Mouse (Mus musculus) heart, postnatal 10 days (tissue): ENCODE measurements around the gene Pip4k2c. TPM values are rescaled to one million over a fixed set of nuclear protein-coding genes. Genes with fewer than 3 reads are reported as not detected.
A peak's percentile ranks its signal among the peaks of the same experiment; 100 is the strongest.

Experiments
- DNase-seq, 2 experiments: peaks; one replicate each; pipeline ENCODE4 v3.0.0; 2021
- intact Hi-C: fragments of 180-260 bp; cut with DNase I; formaldehyde crosslinking; loops from one replicate; pipeline ENCODE4 v1.15.1; 2025
- total RNA-seq, 2 experiments: library from RNA; stranded (reverse); gene quantifications; 2 replicates each; pipeline ENCODE4 v1.2.3; 2021

Gene Pip4k2c
- total RNA-seq = 10 to 100 TPM; 26.4 to 28.7 TPM

DNA sequence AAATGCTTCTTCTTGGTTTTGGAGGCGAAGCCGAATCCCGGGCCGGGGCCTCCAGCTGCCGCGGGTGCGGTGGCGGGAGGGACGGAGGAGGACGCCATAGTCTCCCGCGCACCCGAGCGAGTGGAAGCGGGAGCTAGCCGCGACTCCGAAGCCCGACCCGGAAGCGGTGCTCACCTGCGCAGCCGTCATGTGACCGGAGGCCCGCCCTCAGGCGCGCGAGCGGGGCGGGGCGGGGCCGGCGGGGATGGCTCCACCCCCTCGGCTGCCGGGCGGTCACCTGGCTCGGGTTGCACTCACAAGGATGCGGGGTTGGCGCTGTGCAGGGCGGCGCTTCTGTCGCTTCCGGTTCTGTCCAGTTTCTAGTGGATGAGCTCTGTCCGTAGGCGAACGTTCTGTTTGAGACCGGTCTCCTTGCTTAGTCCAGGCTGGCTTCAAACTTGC, at the start of gene Pip4k2c:
Gene Pip4k2c, minus strand, starts transcription at position 172 of the 441 bp plus-strand sequence.
- intact Hi-C loops = loop anchor here (5.0 kb wide), 1 partner anchor 34 kb away; no protein-coding TSS in a partner anchor
- DNase-seq = peak; percentile 89 to 92

DNA sequence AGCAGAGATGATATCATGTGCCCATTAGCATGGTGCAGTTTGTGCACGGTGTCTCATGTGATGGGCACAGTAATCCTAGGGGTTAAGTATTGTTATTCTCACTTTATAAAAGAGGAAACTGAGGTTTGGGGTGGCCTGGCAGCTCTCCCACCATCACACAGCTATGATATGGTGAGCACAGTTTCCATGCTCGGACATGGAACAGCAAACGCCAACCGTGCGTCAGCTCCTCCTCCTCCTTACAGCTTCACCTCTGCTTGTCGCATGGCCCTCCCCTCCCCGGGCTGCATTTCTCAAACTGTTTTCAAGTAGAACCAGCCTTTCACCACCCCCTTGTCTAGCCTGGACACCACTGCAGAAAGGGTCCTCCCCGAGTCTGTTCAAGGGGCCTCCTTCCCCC, 47.1 kb upstream of the Pip4k2c start:
- no peak for DNase-seq
- intact Hi-C loops = no loop called here

DNA sequence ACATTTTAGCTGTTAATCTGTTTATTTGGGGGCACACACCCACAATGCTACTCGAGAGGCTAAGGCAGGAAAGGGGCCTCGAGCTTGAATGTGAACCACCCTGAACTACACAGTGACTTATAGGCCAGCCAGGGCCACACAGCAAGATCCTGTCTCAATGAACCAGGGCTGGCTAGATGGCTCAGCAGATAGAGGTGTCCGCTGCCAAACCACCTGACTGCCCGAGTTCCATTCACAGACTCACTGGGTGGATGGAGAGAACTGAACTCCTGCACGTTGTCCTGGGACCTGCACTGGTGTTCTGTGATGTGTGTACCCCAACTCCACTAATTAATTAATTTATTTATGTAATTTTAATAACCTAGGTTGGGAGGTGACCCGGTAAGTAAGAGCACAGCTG, 46.4 kb upstream of the Pip4k2c start:
- intact Hi-C loops = no loop called here

DNA sequence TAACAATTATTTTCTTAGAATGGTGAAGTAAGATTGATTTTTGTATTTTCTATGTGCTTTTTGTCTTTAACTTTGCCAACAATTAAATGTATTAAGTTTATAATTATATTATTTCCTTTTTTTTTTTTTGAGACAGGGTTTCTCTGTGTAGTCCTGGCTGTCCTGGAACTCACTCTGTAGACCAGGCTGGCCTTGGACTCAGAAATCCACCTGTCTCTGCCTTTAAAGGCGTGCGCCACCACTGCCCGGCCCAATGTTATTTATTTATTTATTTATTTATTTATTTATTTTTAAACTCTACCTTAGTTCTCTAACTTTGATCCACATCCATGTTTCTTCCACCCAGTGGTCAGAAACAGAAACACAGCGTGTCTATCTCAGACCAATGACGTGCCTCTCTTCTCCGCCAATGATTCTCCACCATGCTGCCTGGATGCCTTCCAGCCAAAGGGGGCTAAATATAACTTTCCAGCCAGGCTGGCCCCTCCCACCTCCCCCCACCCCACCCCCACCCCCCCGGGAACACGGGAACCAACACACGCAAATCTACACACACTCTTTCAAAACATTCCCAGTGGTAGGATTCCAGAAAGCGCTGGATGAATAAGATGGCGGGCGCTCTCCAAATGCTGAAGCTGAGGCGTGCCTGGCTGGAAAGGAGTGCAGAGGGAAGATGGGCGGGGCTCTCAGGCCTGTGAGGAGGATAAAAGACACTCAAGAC, 44.4 kb upstream of the Pip4k2c start:
- intact Hi-C loops = no loop called here

More for the DNA sequence above, 46.4 kb upstream of the Pip4k2c start:
- no peak for DNase-seq

DNA sequence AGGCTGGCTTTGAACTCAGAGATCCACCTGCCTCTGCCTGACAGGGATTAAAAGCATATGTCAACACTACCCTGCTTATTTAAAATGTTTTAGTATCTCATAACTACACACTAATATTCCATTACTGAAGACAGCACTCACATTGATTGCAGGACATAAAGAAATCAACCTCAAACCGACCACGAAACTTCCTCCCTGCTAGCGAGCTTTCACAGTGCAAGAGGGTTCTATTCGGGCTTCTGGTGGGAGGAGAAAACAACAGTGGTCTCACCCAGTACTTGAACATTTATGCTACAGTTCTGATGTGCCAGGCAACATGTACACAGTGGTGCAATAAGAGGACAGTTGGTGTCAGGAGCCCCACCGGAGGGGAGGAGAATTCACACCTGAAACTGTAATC, 39.4 kb upstream of the Pip4k2c start:
- intact Hi-C loops = no loop called here
- DNase-seq = no peak

More for the DNA sequence above, 44.4 kb upstream of the Pip4k2c start:
- peak; percentile 82 to 89 for DNase-seq

DNA sequence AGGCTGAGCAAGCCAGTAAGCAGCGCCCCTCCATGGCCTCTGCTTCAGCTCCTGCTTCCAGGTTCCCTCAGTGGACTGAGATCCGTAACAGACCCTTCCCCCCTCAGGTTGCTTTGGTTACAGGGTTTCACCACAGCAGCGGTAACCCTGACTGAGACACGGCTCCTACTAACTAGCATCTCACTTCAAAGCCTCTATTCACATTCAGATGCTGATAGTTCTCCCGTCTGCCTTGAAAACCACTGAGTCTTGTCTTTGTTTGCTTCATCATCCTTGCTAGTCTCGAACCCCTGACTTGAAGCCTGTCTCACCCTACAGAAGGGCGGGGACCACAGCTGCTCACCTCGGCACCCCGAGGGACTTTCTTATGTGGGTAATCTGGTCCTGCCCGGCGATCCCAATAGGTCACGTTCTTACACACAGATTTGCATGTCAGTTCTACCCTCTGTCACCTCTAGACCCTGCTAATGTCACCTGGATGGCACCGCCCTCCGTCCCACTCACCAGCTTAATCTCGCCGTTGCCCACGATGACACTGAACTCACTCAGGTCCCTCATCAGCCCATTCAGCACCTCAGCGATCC, 26.9 kb upstream of the Pip4k2c start:
- intact Hi-C loops = no loop called here
- DNase-seq = no peak

DNA sequence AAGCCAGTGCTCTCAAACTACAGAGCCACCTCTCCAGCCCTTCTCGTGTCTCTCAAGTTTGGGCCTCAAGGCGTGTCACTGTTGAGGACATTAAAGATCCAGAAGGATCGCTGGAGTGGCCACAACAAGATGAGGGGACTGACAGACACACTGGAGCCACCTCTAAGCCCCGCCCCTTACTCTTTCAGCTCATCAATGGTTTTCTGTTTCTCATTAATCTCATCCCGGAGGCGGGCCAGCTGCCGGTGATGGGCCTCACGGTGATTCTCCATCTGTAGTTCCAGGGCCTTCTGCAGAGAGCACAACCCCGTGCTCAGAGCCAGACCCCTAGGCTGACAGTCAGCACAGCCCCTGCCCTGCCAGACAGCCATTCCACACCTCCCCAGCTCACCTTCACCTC, 25.2 kb upstream of the Pip4k2c start:
- no peak for DNase-seq
- intact Hi-C loops = no loop called here

DNA sequence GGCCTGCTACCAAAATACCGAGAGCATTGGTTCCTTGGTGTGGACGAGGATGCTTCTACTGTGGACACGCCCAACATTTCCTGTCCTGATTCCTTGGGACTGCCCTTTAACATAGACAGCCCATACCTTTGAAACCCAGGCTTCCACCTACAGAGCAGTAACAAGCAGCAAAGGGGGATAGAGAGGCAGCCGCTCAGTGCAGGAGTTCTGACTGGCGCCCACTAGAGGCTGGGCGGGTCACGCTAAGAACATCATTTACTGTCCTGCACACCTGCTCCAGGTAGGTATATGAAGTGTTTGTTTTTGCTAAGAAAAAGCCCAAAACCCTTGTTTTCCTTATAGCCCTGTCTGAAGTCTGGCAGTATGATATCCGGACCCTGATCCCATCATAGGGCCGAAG, 21.8 kb upstream of the Pip4k2c start:
- intact Hi-C loops = no loop called here
- no peak for DNase-seq

DNA sequence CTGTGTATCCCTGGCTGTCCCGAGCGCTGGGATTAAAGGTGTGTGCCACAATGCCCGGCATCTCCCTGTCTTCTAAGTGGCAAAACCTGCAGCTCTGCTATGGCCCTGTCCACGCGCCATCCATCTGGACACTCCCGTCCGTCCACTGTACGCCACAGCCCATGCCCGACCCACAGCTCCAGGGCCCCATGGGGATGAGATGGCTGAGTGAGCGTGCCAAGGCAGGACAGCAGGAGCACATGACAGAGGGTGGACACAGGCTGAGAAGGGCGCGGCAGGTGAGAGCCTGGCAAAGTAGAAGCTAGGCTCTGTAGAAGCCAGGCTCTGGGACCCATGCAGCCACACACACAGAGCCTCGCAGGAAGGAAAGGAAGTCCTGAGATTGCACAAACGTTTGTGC, 20.4 kb upstream of the Pip4k2c start:
- no peak for DNase-seq
- intact Hi-C loops = no loop called here

DNA sequence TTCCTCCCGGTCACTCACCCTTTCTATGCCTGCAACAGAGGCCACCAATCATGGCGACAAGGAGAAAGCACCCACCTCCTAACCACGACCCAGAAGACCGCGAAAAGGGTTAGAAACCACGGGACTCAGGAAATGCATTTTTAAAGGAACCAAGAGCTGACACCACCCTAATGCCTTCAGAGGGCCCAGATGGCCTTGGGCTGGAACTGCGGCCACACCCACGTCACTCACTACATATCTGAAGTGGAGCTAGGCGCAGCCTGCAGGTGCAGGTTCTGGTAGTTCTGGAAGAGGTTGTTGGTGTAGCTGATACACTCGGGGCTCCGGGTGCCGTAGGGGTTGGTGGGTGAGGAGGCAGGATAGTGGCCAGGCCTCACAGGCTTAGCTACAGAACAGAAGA, 19.3 kb upstream of the Pip4k2c start:
- intact Hi-C loops = no loop called here
- DNase-seq = no peak

DNA sequence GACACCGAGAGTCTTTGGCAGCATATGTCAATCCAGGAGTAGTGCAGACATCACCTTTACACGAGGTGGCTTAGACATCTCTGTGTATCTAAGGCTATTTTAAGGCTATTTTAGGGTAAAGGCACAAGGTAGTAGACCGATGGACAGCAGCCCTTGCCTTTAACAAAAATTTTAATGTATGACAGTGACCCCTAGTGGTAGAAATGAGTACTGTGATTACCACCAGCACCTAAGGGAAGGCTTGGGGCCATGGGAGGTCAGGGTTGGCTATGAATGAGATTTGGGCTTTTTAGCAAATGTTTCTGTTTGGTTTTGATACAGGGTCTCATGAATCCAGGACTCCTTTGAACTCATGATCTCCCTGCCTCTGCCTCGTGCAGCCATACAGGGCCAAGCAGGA, 17.5 kb upstream of the Pip4k2c start:
- intact Hi-C loops = loop anchor here (1.0 to 5.0 kb wide), 2 partner anchors 52 to 107 kb away; partner anchors contain the start of gene Os9
- DNase-seq = peak; percentile 75 to 87

DNA sequence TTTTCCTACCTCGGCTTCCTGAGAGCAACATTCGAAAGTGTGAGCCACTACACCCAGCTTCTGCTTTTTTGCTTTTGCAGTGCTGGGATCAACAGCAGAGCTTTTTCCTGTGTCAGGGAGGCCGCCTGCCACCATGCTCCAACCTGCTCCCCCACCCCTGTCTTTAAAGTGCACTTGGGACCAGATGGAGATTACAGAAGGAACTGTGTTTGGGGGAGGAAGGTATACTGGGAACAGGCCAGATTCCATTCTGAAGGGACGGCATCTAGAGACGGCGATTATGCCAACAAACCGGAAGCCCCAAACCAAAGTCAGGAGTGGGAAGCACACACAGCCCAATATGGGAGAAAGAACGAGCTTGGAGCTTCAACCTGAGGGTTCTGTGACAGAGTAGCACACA, 15.8 kb upstream of the Pip4k2c start:
- intact Hi-C loops = loop anchor here (5.0 kb wide), 1 partner anchor 105 kb away; the partner anchor contains the start of gene Os9
- no peak for DNase-seq

DNA sequence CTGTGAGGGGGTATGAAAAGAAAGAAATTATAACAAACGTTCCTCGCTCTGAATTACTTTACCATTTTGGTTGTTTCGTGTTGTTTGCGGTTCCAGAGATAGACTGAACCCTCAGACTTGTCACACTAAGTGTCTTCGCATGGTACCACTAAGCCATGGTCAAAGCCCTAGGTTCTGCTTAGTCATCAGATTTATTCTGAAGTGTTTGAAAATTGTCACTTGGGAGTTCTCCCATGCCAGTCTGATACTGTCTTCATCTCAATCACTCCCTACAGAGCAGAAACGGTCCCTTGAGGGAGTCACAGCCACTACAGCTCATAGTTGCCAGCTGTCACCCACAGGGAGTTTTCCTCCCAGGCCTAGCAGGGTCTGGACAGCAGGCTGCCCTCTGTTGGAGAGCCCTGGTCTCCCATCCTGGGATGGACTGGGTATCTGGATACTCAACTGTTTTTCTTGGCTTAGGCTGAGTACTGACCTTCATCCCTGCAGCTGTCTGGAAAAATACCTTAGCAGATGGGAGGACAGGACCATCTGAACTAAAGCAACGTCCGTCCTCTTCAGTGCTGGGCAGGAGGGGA, 15.0 kb upstream of the Pip4k2c start:
- DNase-seq = peak in 1 of 2 experiments; percentile 34
- intact Hi-C loops = loop anchor here (5.0 kb wide), 1 partner anchor 104 kb away; the partner anchor contains the start of gene Os9

DNA sequence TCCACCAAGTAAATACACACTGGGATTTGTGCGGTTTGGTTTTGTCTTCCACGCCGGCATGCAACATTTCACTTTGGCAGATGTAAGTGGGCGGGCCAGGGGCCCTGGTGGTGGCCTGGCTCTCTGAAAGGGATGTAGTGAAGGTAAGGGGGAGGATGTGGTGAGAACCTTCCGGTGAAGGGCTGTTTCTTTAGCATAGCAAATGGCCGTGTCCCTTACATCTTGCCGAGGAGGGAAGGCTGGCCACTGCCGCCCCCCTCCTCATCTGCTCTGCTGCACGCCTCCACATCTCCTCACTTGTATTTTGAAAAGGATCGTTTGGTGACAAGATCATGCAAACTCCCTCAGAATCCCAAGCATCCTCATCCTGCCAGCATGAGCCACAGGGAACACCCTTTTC, 14.3 kb upstream of the Pip4k2c start:
- intact Hi-C loops = loop anchor here (5.0 kb wide), 1 partner anchor 103 kb away; the partner anchor contains the start of gene Os9
- no peak for DNase-seq

DNA sequence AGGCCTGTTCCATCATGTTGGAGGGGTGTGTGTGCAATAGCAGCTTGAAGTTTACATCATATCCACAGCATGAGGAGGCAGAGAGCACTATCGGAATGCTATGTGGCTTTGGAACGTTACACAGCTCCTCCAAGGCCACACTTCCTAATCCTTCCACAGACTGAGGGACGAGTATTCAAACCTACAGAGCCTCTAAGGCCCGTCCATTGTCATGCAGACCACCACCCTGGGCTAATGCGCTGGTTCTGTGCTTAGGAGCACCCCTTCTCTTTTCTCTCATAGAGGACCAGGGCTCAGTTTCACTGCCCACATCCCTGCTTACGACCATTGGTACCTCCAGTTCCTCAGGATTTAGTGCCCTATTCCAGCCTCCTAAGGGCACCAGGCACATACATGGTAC, 13.8 kb upstream of the Pip4k2c start:
- intact Hi-C loops = loop anchor here (5.0 kb wide), 1 partner anchor 103 kb away; the partner anchor contains the start of gene Os9

DNA sequence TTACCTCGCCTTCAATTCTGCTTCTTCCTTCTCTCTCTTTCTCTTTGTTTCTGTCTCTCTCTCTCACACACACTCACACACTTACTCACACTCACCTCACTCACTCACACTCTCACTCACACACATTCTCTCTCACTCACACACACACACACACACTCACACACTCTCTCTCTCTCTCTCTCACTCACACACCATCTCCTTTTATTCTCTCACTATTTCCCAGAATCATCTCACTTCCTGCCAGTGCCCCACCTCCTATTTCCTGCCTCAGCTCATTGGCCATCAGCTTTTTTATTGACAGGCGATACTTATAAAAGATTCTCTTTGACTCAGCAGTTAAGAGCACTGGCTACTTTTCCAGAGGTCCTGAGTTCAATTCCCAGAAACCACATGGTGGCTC, 7.0 kb upstream of the Pip4k2c start:
- intact Hi-C loops = no loop called here
- no peak for DNase-seq

More for the DNA sequence above, 13.8 kb upstream of the Pip4k2c start:
- no peak for DNase-seq

DNA sequence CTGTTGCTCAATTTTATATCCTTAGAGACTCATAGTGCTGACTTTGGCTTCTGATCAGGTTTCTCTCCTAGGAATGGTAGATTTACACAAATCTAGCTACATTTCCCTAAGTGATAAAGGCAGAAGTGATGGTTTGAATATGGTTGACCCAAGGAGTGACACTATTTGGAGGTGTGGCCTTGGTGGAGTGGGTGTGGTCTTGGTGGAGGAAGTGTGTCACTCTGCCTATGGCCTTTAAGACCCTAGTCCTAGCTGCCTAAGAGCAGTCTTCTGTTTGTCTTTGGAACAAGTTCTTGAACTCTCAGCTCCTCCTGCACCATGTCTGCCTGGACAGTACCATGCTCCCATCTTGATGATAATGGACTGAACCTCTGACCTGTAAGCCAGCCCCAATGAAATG, 5.8 kb upstream of the Pip4k2c start:
- no peak for DNase-seq
- intact Hi-C loops = no loop called here

DNA sequence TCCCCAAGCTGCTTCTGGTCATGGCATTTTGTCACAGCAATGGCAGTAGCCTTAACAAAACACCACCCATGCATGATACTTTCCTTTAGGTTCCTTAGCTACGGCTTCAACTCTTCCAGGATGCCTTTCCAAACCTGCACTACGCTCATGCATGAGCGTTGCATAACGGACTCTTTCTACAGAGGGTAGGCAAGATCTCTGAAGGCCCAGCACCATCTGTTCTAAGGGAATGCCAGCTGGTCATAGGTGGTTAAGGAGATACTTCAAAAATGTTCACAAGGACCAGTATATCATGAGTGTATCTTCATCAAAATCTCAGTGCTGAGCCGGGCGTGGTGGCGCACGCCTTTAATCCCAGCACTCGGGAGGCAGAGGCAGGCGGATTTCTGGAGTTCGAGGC, 5.1 kb upstream of the Pip4k2c start:
- intact Hi-C loops = no loop called here
- DNase-seq = no peak

DNA sequence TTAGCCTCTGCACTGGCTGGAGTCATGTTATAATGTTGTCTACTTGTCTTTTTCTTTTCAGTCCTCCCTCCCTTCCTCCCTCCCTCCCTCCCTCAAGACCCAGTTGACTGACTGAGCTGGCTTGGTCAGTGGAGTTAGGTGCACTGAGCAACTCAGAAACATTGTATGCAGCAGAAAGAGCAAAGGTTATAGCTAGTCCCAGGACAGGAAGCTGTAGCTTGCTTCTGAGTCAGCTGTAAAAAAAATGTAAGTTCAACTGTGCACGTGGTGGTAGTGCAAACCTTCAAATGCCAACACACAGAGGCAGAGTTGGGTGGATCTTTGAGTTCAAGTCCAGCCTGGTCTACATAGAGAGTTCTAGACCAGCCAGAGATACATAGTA, 3.0 kb upstream of the Pip4k2c start:
- no peak for DNase-seq
- intact Hi-C loops = loop anchor here (5.0 kb wide), 1 partner anchor 37 kb away; no protein-coding TSS in a partner anchor

DNA sequence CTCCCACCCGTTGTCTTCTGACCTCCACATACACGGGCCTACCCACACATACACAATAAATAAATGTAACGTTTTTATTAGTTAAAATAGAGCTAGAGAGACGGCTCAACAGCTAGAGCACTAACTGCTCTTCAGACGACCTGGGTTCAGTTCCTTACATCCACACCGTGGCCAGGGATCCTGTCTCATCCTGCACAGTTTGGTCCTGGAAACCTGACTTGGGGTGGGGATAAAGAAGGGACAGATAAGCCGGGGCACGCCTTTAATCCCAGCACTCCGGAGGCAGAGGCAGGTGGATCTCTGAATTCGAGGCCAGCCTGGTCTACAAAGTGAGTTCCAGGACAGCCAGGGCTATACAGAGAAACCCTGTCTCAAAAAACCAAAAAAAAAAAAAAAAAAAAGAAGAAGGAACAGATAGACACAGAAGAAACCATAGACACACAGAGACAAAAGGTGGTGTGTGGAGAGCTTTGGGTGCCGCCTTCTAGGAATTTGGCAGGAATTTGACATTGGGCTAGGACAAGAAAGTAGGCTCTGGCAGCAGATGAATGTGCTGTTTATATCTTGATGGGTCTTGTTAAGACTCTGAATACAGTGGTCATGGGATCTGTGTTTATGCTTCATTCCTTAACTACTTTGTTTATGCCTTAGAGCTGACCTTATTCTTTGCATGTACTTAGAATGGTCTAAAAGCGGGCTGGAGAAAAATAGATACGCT, 2.5 kb upstream of the Pip4k2c start:
- DNase-seq = no peak
- intact Hi-C loops = loop anchor here (5.0 kb wide), 1 partner anchor 37 kb away; no protein-coding TSS in a partner anchor

DNA sequence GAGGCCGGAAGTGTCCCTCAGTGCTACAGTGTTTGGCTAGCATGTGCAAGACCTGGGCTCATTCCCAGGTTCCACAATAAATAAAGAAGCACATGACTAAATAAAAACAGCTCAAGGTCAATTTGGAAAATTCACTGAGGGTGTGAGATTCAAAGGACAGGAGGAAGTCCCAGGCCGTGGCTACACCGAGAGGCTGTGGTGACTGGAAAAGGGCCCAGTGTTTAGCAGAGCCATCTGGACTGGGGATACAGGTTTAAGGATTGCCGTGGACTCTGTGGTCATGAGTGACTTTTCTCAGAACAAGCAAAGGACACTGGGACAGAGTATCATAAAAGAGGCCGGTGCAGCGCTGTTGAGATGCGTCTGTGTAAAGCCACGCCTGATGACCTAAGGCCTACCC, 1.9 kb upstream of the Pip4k2c start:
- no peak for DNase-seq
- intact Hi-C loops = loop anchor here (5.0 kb wide), 1 partner anchor 36 kb away; no protein-coding TSS in a partner anchor
